Mouse (Mus musculus): ENCODE measurements at regions not wholly inside any gene's neighbourhood (a gene's known extent, or its start where the extent isn't known, plus 50 kb on each side); places are given as distances from the start of the nearest gene placed in this dataset.

- no peak for ATAC-seq (ENCODE audit: low FRiP score, low read depth)
- no peaks in the 10 kb centered on the region for H3K36me3 ChIP-seq
- no peak overlapping the region for H3K9ac ChIP-seq
- no peak overlapping the region for H3K4me3 ChIP-seq
- H3K4me1 ChIP-seq = no peaks in the 10 kb centered on the region
- WGBS = 91% methylated on average over 9 of the region's 9 CpGs
- no peaks in the 10 kb centered on the region for H3K27me3 ChIP-seq (replicated peaks)
- no peak overlapping the region for H3K4me2 ChIP-seq (replicated peaks)
- H3K9me3 ChIP-seq = no peaks in the 10 kb centered on the region
- no peak overlapping the region for H3K27ac ChIP-seq
Observed at GRCm38 (mm10) chr10:100958371-100958770, 368.1 kb downstream of the 1700017N19Rik start.

GRCm38 (mm10) chr10:101003469-101003868 is 413.2 kb downstream of the 1700017N19Rik start:
- Histone ChIP-seq H3K36me3 (no peaks in the 10 kb centered on the region), H3K27ac (no peak overlapping the region), H3K4me2 (replicated peaks) (no peak overlapping the region), H3K9ac (no peak overlapping the region), H3K4me1 (no peaks in the 10 kb centered on the region), H3K4me3 (no peak overlapping the region), H3K9me3 (no peaks in the 10 kb centered on the region), H3K27me3 (replicated peaks) (no peaks in the 10 kb centered on the region)
- 84% methylated on average over 2 of the region's 2 CpGs for WGBS
- no peak for ATAC-seq (ENCODE audit: low FRiP score, low read depth)

- no peak for ATAC-seq (ENCODE audit: low FRiP score, low read depth)
- 89% methylated on average over 4 of the region's 4 CpGs for WGBS
Observed at GRCm38 (mm10) chr10:101004687-101005086, 414.4 kb downstream of the 1700017N19Rik start.

GRCm38 (mm10) chr10:101015416-101015815 is 425.1 kb downstream of the 1700017N19Rik start:
- H3K9ac ChIP-seq = no peak overlapping the region
- no peak overlapping the region for H3K4me2 ChIP-seq (replicated peaks)
- no peak overlapping the region for H3K27ac ChIP-seq
- WGBS = 87% methylated on average over 1 of the region's 1 CpGs
- no peaks in the 10 kb centered on the region for H3K27me3 ChIP-seq (replicated peaks)
- H3K36me3 ChIP-seq = no peaks in the 10 kb centered on the region
- H3K9me3 ChIP-seq = no peaks in the 10 kb centered on the region
- ATAC-seq (ENCODE audit: low FRiP score, low read depth) = no peak
- H3K4me1 ChIP-seq = no peaks in the 10 kb centered on the region
- no peak overlapping the region for H3K4me3 ChIP-seq

More at GRCm38 (mm10) chr10:101004687-101005086, 414.4 kb downstream of the 1700017N19Rik start:
- Histone ChIP-seq H3K9me3 (no peaks in the 10 kb centered on the region), H3K4me3 (no peak overlapping the region), H3K4me1 (no peaks in the 10 kb centered on the region), H3K4me2 (replicated peaks) (no peak overlapping the region), H3K9ac (no peak overlapping the region), H3K27ac (no peak overlapping the region), H3K27me3 (replicated peaks) (no peaks in the 10 kb centered on the region), H3K36me3 (no peaks in the 10 kb centered on the region)

GRCm38 (mm10) chr10:101038630-101039029 is 448.3 kb downstream of the 1700017N19Rik start:
- H3K9me3 ChIP-seq = no peaks in the 10 kb centered on the region
- H3K4me3 ChIP-seq = no peak overlapping the region
- no peak for ATAC-seq (ENCODE audit: low FRiP score, low read depth)
- H3K27me3 ChIP-seq (replicated peaks) = no peaks in the 10 kb centered on the region
- H3K36me3 ChIP-seq = no peaks in the 10 kb centered on the region
- H3K4me1 ChIP-seq = no peaks in the 10 kb centered on the region
- H3K27ac ChIP-seq = no peak overlapping the region
- H3K4me2 ChIP-seq (replicated peaks) = no peak overlapping the region
- H3K9ac ChIP-seq = no peak overlapping the region

GRCm38 (mm10) chr10:101039034-101039433 is 448.8 kb downstream of the 1700017N19Rik start:
- Histone ChIP-seq H3K9me3 (no peaks in the 10 kb centered on the region), H3K4me2 (replicated peaks) (no peak overlapping the region), H3K27ac (no peak overlapping the region), H3K36me3 (no peaks in the 10 kb centered on the region), H3K4me1 (no peaks in the 10 kb centered on the region), H3K27me3 (replicated peaks) (no peaks in the 10 kb centered on the region), H3K9ac (no peak overlapping the region), H3K4me3 (no peak overlapping the region)
- 88% methylated on average over 1 of the region's 1 CpGs for WGBS
- no peak for ATAC-seq (ENCODE audit: low FRiP score, low read depth)

Measured in neural tube, embryonic 12.5 days (tissue).